Mouse (Mus musculus) cerebellum, adult 2 months (tissue): ENCODE measurements around the gene Hspa1a.

Source experiments
- CTCF ChIP-seq: fragments of 200-500 bp; IDR thresholded peaks from 2 replicates; pipeline ENCODE4 v1.5.1; 2011; ENCODE audit warnings: low read depth, mild to moderate bottlenecking, control low read depth, low read length, moderate library complexity, borderline replicate concordance; ENCODE audit not compliant: insufficient read depth
- POLR2A ChIP-seq: fragments of 200-500 bp; IDR thresholded peaks from 2 replicates; pipeline ENCODE4 v1.6.1; 2011; ENCODE audit warnings: low read length, control low read depth, borderline replicate concordance; ENCODE audit not compliant: insufficient read depth

DNA sequence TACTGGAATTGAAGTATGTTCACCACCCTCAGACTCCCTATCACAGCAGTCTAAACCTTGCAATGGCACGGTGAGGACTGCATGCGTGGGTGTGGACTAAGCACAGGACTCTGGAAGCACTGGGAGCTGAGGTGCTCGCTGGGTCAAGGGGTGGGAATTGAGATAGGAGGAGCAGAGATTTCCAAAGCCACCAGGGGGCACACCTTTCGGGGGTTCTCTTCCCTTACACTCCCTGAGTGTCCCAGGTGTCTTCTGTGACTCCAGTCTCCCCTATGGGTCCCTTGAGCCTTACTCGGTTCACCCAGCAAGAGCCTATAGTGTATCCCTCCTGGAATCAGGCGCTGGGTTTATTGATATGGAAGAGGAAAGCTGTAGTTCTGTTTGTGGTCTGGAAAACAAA, 49.0 kb downstream of the Hspa1a start:
- TF ChIP-seq POLR2A (no peak), CTCF (no peak)
